Mouse (Mus musculus) C2C12 (cell line): ENCODE data around the gene A4galt.
"Not testable (repeated sequence)": the region's sequence is repeated elsewhere in the genome, so short reads cannot be mapped to it uniquely, and the experiment has no call there.

ENCODE experiments used
- CEBPB ChIP-seq: IDR thresholded peaks from one replicate; pipeline ENCODE4 v1.6.1; 2011; ENCODE audit warnings: low read depth, mild to moderate bottlenecking, control low read depth, moderate library complexity
- CTCF ChIP-seq: IDR thresholded peaks from one replicate; pipeline ENCODE4 v1.5.1; 2011; ENCODE audit not compliant: control insufficient read depth, insufficient read depth, insufficient read length
- FOSL1 ChIP-seq: IDR thresholded peaks from one replicate; pipeline ENCODE4 v1.8.0; 2011; ENCODE audit warnings: mild to moderate bottlenecking, low read length; ENCODE audit not compliant: poor library complexity, insufficient read depth, severe bottlenecking
- MAX ChIP-seq: IDR thresholded peaks from one replicate; pipeline ENCODE4 v1.6.1; 2011; ENCODE audit warnings: mild to moderate bottlenecking, control low read depth
- MYOD1 ChIP-seq: IDR thresholded peaks from one replicate; pipeline ENCODE4 v1.6.1; 2011; ENCODE audit warnings: low read depth; ENCODE audit not compliant: control insufficient read depth, insufficient read length
- MYOG ChIP-seq: IDR thresholded peaks from one replicate; pipeline ENCODE4 v1.6.1; 2011; ENCODE audit not compliant: control insufficient read depth, insufficient read length; ENCODE audit errors: extremely low read depth
- USF1 ChIP-seq: IDR thresholded peaks from one replicate; pipeline ENCODE4 v1.6.1; 2011; ENCODE audit warnings: low read depth, mild to moderate bottlenecking, control low read depth, moderate library complexity

DNA sequence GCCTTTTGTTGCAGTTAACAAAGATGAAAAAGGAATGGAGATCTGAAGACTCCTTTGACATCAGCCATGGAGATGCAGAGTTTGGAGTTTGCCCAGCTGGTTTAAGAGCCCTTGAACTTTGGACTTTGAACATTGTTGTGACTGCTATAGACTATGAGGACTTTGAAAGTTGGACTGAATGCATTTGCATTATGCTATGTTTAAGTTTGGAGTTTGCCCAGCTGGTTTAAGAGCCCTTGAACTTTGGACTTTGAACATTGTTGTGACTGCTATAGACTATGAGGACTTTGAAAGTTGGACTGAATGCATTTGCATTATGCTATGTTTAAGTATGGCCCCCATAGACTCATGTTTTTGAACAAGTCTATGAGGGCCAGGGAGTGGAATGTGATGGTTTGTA is 22.7 kb upstream of the A4galt start:
- TF ChIP-seq MYOG, CTCF, MYOD1, MAX, FOSL1, USF1, CEBPB: not testable (repeated sequence)
